Mouse (Mus musculus): Measurements from ENCODE around the gene Casp8ap2. TPM values are rescaled to one million over a fixed set of nuclear protein-coding genes. Genes with fewer than 3 reads are reported as not detected.
A peak's percentile ranks its signal among the peaks of the same experiment; 100 is the strongest.

The Casp8ap2 gene
- total RNA-seq (2021), result 1 to 10 TPM; 7.3 to 8.6 TPM

- intact Hi-C loops (cut with DNase I), result loop anchor here (10.0 kb wide), 1 partner anchor 630 kb away; no protein-coding TSS in a partner anchor
- DNase-seq, result peak; percentile 99
These were observed at the start of gene Casp8ap2 for GRCm38 (mm10) chr4:32615034-32615881. Casp8ap2 (plus strand) TSS chr4:32615451.

- no peak for DNase-seq
- intact Hi-C loops (cut with DNase I), result no loop called here
These were observed 46.2 kb upstream of the Casp8ap2 start for GRCm38 (mm10) chr4:32569054-32569453.

GRCm38 (mm10) chr4:32569995-32570938 lies 45.0 kb upstream of the Casp8ap2 start:
- intact Hi-C loops (cut with DNase I), result loop anchor here (2.0 to 5.0 kb wide), 3 partner anchors 323 to 598 kb away; no protein-coding TSS in a partner anchor
- DNase-seq, result peak in 1 of 2 experiments; percentile 37

- intact Hi-C loops (cut with DNase I), result loop anchor here (2.0 to 5.0 kb wide), 3 partner anchors 324 to 599 kb away; no protein-coding TSS in a partner anchor
These were observed 44.3 kb upstream of the Casp8ap2 start for GRCm38 (mm10) chr4:32570939-32571317.

GRCm38 (mm10) chr4:32571441-32571840 lies 43.8 kb upstream of the Casp8ap2 start:
- no peak for DNase-seq
- intact Hi-C loops (cut with DNase I), result loop anchor here (2.0 to 5.0 kb wide), 3 partner anchors 324 to 599 kb away; no protein-coding TSS in a partner anchor

More at GRCm38 (mm10) chr4:32570939-32571317, 44.3 kb upstream of the Casp8ap2 start:
- DNase-seq, result no peak

- DNase-seq, result peak; percentile 39 to 58
- intact Hi-C loops (cut with DNase I), result loop anchor here (1.0 to 5.0 kb wide), 4 partner anchors 63 to 600 kb away; no protein-coding TSS in a partner anchor
These were observed 43.1 kb upstream of the Casp8ap2 start for GRCm38 (mm10) chr4:32572118-32572517.

GRCm38 (mm10) chr4:32573586-32573985 lies 41.7 kb upstream of the Casp8ap2 start:
- intact Hi-C loops (cut with DNase I), result loop anchor here (2.0 to 5.0 kb wide), 3 partner anchors 65 to 601 kb away; no protein-coding TSS in a partner anchor
- DNase-seq, result no peak

- intact Hi-C loops (cut with DNase I), result loop anchor here (5.0 kb wide), 2 partner anchors 327 to 602 kb away; no protein-coding TSS in a partner anchor
- DNase-seq, result no peak
These were observed 40.6 kb upstream of the Casp8ap2 start for GRCm38 (mm10) chr4:32574604-32575003.

GRCm38 (mm10) chr4:32575165-32575564 lies 40.1 kb upstream of the Casp8ap2 start:
- intact Hi-C loops (cut with DNase I), result no loop called here
- DNase-seq, result peak in 1 of 2 experiments; percentile 15

- DNase-seq, result no peak
- intact Hi-C loops (cut with DNase I), result no loop called here
These were observed 35.4 kb upstream of the Casp8ap2 start for GRCm38 (mm10) chr4:32579850-32580249.

- intact Hi-C loops (cut with DNase I), result no loop called here
These were observed 31.1 kb upstream of the Casp8ap2 start for GRCm38 (mm10) chr4:32584181-32584580.

GRCm38 (mm10) chr4:32586596-32586995 lies 28.7 kb upstream of the Casp8ap2 start:
- intact Hi-C loops (cut with DNase I), result loop anchor here (2.0 to 5.0 kb wide), 3 partner anchors 366 to 532 kb away; partner anchors contain the start of gene Ankrd6
- peak in 1 of 2 experiments; percentile 65 for DNase-seq

More at GRCm38 (mm10) chr4:32584181-32584580, 31.1 kb upstream of the Casp8ap2 start:
- DNase-seq, result no peak

- DNase-seq, result no peak
- intact Hi-C loops (cut with DNase I), result loop anchor here (2.0 to 5.0 kb wide), 3 partner anchors 365 to 531 kb away; partner anchors contain the start of gene Ankrd6
These were observed 27.7 kb upstream of the Casp8ap2 start for GRCm38 (mm10) chr4:32587543-32587942.

GRCm38 (mm10) chr4:32588237-32588636 lies 27.0 kb upstream of the Casp8ap2 start:
- intact Hi-C loops (cut with DNase I), result loop anchor here (5.0 kb wide), 1 partner anchor 364 kb away; the partner anchor contains the start of gene Ankrd6
- no peak for DNase-seq

- DNase-seq, result peak; percentile 40 to 65
- intact Hi-C loops (cut with DNase I), result no loop called here
These were observed 14.1 kb upstream of the Casp8ap2 start for GRCm38 (mm10) chr4:32601135-32601534.

GRCm38 (mm10) chr4:32602660-32603059 lies 12.6 kb upstream of the Casp8ap2 start, which contains the start of gene Gja10:
Gja10 (minus strand) TSS chr4:32602760.
- intact Hi-C loops (cut with DNase I), result no loop called here
- DNase-seq, result no peak

- intact Hi-C loops (cut with DNase I), result no loop called here
- DNase-seq, result no peak
These were observed 6.4 kb downstream of the Casp8ap2 start for GRCm38 (mm10) chr4:32621637-32622036.

GRCm38 (mm10) chr4:32651669-32652068 lies 36.4 kb downstream of the Casp8ap2 start:
- intact Hi-C loops (cut with DNase I), result loop anchor here (2.0 kb wide), 1 partner anchor 683 kb away; no protein-coding TSS in a partner anchor

GRCm38 (mm10) chr4:32656146-32656904 lies 41.1 kb downstream of the Casp8ap2 start:
- intact Hi-C loops (cut with DNase I), result loop anchor here (2.0 to 5.0 kb wide), 3 partner anchors 296 to 694 kb away; partner anchors contain the start of genes Ankrd6 and Ube2j1
- DNase-seq, result peak in 1 of 2 experiments; percentile 1

More at GRCm38 (mm10) chr4:32651669-32652068, 36.4 kb downstream of the Casp8ap2 start:
- DNase-seq, result no peak
